Mouse (Mus musculus): ENCODE data around the gene Mgmt. TPM values are rescaled to one million over a fixed set of nuclear protein-coding genes. Genes with fewer than 3 reads are reported as not detected.

Mgmt gene
- polyA plus RNA-seq, 1 experiment from 2014 or later: 6.1 TPM

DNA sequence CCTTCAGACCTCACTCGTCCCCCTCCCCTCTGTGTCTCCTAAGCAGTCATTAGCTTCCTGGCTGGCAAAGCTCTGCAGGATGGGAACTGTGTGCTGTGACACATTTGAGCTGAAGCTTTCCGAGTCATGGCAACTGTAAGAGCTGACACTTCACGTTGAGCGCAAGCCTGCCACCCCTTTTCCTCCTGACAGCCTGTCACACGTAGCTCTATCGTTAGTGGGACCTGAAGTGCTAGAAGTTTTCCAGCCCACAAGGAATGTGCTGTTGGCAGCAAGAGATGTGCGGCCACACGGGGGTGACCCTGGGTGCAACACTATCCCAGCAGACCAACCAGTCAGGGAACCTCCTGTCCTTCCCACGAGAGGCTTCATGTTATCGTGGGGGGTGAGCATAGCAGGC, 51.3 kb downstream of the Mgmt start:
- WGBS: 54% methylated on average over 10 of the region's 10 CpGs
- no peak overlapping the region for H3K4me3 ChIP-seq
- no peak overlapping the region for H3K27ac ChIP-seq
- no peak overlapping the region for H3K4me2 ChIP-seq
- no peak overlapping the region for H3K9ac ChIP-seq
- H3K27me3 ChIP-seq: no peaks in the 10 kb centered on the region
- H3K4me1 ChIP-seq: peaks cover 10% of the 10 kb centered on the region
- H3K36me3 ChIP-seq: no peaks in the 10 kb centered on the region
- no peaks in the 10 kb centered on the region for H3K9me3 ChIP-seq
- ATAC-seq (ENCODE audit: insufficient number of reproducible peaks, low FRiP score, low TSS enrichment, low read depth): no peak

DNA sequence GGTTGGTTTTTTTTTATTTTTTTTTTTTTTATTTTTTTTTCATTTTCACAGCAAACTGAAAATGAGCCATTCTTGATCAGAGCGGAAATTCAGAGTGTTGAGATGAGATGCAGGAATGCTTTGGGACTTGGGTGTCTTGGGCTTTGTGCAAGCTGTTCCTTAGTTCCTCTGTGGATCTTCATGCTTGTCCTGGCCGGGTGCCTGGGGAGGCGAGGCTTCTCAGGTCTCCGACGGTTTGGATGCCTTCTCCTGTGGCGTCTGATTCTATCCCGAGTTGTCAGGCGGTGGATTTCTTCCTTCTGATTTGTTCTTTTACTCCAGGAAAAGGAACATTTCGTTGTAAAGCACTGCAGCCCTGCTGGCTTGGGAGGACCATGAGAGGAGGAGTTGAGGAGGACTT, 51.7 kb downstream of the Mgmt start:
- no peak overlapping the region for H3K9ac ChIP-seq
- ATAC-seq (ENCODE audit: insufficient number of reproducible peaks, low FRiP score, low TSS enrichment, low read depth): no peak
- H3K27ac ChIP-seq: peak overlapping the region; percentile 33; the same call in 1 of the 2 replicates
- H3K4me1 ChIP-seq: peaks cover 10% of the 10 kb centered on the region
- H3K4me3 ChIP-seq: no peak overlapping the region
- no peak overlapping the region for H3K4me2 ChIP-seq
- no peaks in the 10 kb centered on the region for H3K36me3 ChIP-seq
- no peaks in the 10 kb centered on the region for H3K9me3 ChIP-seq
- H3K27me3 ChIP-seq: no peaks in the 10 kb centered on the region
- WGBS: 60% methylated on average over 9 of the region's 9 CpGs

DNA sequence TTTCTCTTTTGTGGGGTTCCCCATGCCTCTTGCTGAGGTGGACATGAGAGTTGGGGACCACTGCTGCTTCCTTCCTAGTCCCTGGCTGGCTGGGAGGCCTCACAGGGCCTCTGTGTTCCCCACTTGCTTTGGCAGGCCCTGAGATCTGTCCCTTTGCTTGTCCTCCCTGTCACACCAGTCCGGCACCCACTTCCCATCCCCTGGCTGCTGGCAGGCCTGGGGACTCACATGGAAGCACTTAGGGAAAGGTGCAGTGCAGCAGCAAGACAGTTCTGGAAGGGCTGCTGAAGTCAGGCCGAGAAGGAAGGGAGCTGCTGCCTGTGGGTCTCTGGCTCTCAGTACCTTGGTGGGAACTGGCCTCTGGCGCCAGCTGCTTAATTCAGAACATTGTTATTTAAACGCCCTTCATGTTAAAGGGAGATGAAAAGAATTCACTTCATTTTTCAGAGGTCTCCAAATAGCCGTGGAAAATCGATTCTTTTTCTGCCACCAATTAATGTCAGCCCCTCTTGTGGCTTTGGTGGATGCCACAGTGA, 53.9 kb downstream of the Mgmt start:
- H3K9me3 ChIP-seq: no peaks in the 10 kb centered on the region
- peaks cover 18% of the 10 kb centered on the region for H3K4me1 ChIP-seq
- H3K27me3 ChIP-seq: no peaks in the 10 kb centered on the region
- no peak overlapping the region for H3K4me3 ChIP-seq
- no peak overlapping the region for H3K9ac ChIP-seq
- H3K4me2 ChIP-seq: no peak overlapping the region
- H3K36me3 ChIP-seq: no peaks in the 10 kb centered on the region
- WGBS: 42% methylated on average over 6 of the region's 6 CpGs
- no peak overlapping the region; the same call in 1 of the 2 replicates for H3K27ac ChIP-seq
- ATAC-seq (ENCODE audit: insufficient number of reproducible peaks, low FRiP score, low TSS enrichment, low read depth): no peak

DNA sequence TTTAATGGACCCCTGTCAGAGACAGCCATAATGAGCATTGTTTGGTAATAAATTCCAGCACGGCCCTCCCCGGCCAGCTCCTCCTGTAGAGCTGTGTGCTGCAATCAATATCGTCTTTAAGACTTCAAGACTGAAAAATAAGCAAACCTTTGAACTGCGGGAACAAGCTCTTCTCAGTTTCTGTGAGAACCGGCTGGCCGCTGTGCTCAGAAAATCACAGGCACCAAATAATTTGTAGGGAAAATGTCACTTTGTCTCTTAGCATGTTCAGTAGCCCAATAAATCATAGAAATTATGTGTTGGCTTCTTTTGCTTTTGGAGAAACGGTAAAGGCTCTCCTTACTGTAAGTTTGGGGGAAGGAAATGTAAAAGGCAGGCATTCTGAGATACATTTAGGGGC, 58.2 kb downstream of the Mgmt start:
- WGBS: 25% methylated on average over 7 of the region's 7 CpGs
- H3K9ac ChIP-seq: no peak overlapping the region
- ATAC-seq (ENCODE audit: insufficient number of reproducible peaks, low FRiP score, low TSS enrichment, low read depth): no peak
- H3K27me3 ChIP-seq: no peaks in the 10 kb centered on the region
- H3K4me3 ChIP-seq: no peak overlapping the region
- no peaks in the 10 kb centered on the region for H3K9me3 ChIP-seq
- no peak overlapping the region for H3K4me2 ChIP-seq
- no peaks in the 10 kb centered on the region for H3K36me3 ChIP-seq
- H3K27ac ChIP-seq: no peak overlapping the region
- H3K4me1 ChIP-seq: peaks cover 19% of the 10 kb centered on the region

DNA sequence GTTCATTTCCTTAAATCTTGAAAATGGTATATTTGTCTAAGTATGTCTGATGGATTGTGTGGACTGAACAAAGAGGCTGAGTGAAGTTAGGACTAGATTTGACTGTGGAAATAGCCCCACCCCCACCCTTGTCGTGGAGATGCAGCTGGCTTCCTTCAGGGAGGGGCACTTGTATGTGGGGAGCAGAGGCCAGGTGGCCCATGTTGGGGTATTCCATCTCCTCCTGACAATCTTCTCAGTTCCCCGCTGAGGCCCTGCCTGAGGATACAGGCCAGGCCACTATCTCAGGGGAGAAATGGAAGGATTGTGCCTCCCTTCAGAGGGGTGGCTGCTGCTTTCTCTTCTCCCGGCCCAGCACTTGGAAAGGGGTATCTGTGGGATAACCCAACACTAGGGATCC, 58.8 kb downstream of the Mgmt start:
- ATAC-seq (ENCODE audit: insufficient number of reproducible peaks, low FRiP score, low TSS enrichment, low read depth): no peak
- 45% methylated on average over 3 of the region's 3 CpGs for WGBS
- H3K27me3 ChIP-seq: no peaks in the 10 kb centered on the region
- no peaks in the 10 kb centered on the region for H3K9me3 ChIP-seq
- H3K4me1 ChIP-seq: peaks cover 16% of the 10 kb centered on the region
- no peak overlapping the region for H3K4me2 ChIP-seq
- H3K4me3 ChIP-seq: no peak overlapping the region
- no peak overlapping the region for H3K27ac ChIP-seq
- H3K9ac ChIP-seq: no peak overlapping the region
- no peaks in the 10 kb centered on the region for H3K36me3 ChIP-seq

DNA sequence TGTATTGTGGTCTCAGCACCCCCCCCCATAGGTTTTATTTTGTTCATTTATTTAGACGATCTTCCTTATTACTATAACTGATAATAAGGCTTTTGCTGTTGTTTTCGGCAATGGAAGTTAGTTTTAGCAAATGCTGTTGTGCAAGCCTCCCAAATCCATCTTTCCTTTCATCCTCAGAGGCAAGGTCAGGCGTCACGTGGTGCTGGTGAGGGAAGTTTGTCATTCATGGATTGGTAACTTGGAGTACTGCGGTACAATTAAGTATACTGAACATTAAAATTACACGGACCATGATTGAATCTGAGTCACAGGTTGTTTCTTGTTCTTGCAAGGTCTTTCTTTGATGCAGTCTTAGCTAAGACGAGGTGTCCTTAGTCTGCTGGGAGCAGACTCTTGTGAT, 77.9 kb downstream of the Mgmt start:
- no peaks in the 10 kb centered on the region for H3K36me3 ChIP-seq
- no peak overlapping the region for H3K4me2 ChIP-seq
- no peak overlapping the region for H3K9ac ChIP-seq
- no peaks in the 10 kb centered on the region for H3K9me3 ChIP-seq
- 94% methylated on average over 7 of the region's 7 CpGs for WGBS
- H3K27ac ChIP-seq: no peak overlapping the region
- no peak for ATAC-seq (ENCODE audit: insufficient number of reproducible peaks, low FRiP score, low TSS enrichment, low read depth)
- H3K27me3 ChIP-seq: no peaks in the 10 kb centered on the region
- 0 out of 2 replicates have a peak, but pooled peaks cover 4% of the 10 kb centered on the region for H3K4me1 ChIP-seq
- no peak overlapping the region for H3K4me3 ChIP-seq

DNA sequence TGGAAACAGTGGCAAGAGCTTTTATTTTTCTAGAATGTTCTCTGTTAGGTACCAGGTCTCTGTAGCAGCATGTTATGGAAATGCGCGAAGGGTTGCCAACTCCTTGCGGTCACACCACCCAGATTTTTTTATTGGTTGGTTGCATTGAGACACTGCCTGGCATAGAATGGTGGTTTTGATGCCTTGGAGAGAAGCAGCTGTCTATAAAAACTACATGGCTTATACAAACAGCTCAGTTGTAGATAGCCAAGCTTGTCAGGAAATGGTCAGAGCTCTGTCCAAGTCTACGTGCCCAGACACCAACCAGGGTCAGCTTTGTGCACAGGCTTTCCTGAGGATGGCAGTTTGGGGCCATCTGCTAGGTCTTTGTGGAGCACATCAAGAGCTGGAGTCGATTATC, 80.6 kb downstream of the Mgmt start:
- WGBS: 78% methylated on average over 5 of the region's 5 CpGs
- H3K4me2 ChIP-seq: no peak overlapping the region
- no peak overlapping the region for H3K27ac ChIP-seq
- ATAC-seq (ENCODE audit: insufficient number of reproducible peaks, low FRiP score, low TSS enrichment, low read depth): no peak
- H3K27me3 ChIP-seq: no peaks in the 10 kb centered on the region
- H3K9ac ChIP-seq: no peak overlapping the region
- no peaks in the 10 kb centered on the region for H3K9me3 ChIP-seq
- no peak overlapping the region for H3K4me3 ChIP-seq
- no peaks in the 10 kb centered on the region for H3K36me3 ChIP-seq
- 0 out of 2 replicates have a peak, but pooled peaks cover 4% of the 10 kb centered on the region for H3K4me1 ChIP-seq

DNA sequence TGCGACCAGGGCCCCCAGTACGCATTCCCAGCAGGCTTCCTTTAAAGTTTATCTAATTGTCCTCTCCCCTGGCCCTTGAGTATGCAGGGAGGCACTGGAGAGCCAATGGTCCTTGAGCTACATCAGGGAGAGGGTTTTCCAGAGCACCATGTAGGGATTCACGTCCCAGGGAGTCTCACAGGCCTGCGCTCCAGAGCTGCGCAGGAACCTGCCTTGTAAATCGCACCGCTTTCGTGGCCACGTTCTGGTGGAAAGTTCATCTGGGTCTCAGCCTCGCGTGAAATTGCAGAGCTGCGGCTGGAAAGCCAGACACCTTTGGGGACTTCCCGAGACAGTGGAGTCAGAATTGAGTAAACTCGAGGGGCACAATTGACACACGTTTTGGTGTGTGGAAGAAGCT, 103.0 kb downstream of the Mgmt start:
- H3K9me3 ChIP-seq: no peaks in the 10 kb centered on the region
- peaks cover 5% of the 10 kb centered on the region; the same call in 1 of the 2 replicates for H3K4me1 ChIP-seq
- H3K27me3 ChIP-seq: 0 out of 2 replicates have a peak, but pooled peaks cover 6% of the 10 kb centered on the region
- ATAC-seq (ENCODE audit: insufficient number of reproducible peaks, low FRiP score, low TSS enrichment, low read depth): no peak
- no peaks in the 10 kb centered on the region for H3K36me3 ChIP-seq
- no peak overlapping the region for H3K9ac ChIP-seq
- H3K4me3 ChIP-seq: no peak overlapping the region
- H3K27ac ChIP-seq: no peak overlapping the region
- 68% methylated on average over 15 of the region's 15 CpGs for WGBS
- no peak overlapping the region for H3K4me2 ChIP-seq

DNA sequence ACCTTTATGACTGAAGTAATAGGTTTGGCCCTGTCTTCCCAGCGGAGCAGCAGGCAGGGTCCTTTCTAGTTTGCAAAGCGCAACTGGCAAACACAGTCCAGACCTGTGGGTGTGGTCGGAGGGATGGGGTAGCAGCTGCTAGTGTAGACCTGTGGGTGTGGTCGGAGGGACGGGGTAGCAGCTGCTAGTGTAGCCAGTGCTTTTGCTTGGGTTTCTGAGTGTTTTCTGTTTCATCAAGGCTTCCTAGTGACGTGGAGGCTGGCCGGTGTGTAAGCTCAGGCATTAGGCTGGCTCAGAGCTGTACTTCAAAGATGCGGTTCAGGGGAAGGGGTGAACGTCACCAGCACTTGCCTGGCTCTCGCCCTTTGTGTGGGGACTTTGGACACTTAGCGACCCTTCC, 106.3 kb downstream of the Mgmt start:
- H3K27me3 ChIP-seq: peaks cover 9% of the 10 kb centered on the region; the same call in 1 of the 2 replicates
- no peak overlapping the region for H3K4me3 ChIP-seq
- H3K36me3 ChIP-seq: no peaks in the 10 kb centered on the region
- ATAC-seq (ENCODE audit: insufficient number of reproducible peaks, low FRiP score, low TSS enrichment, low read depth): no peak
- no peaks in the 10 kb centered on the region for H3K9me3 ChIP-seq
- peaks cover 14% of the 10 kb centered on the region; the same call in 1 of the 2 replicates for H3K4me1 ChIP-seq
- 57% methylated on average over 11 of the region's 11 CpGs for WGBS
- no peak overlapping the region for H3K27ac ChIP-seq
- H3K4me2 ChIP-seq: no peak overlapping the region
- H3K9ac ChIP-seq: no peak overlapping the region

DNA sequence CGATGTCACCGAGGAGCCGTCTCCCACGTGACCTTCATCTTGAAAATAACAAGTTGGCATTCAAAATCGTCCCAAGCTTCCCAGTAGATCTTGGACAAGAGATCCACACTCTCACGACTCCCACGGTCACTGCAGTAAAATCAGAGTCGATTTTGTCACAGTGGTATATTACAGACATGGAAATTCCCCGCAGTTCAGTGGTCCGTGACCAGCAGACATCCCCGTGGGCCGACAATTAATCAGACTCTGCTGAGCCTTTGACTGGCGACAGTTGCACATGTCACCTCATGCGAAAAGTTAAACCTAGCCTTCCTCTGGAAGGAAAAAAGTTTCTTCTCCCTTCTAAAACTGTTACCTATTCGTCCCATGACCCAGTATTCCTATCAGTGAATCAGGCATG, 106.8 kb downstream of the Mgmt start:
- 74% methylated on average over 15 of the region's 15 CpGs for WGBS
- H3K9ac ChIP-seq: no peak overlapping the region
- peaks cover 9% of the 10 kb centered on the region; the same call in 1 of the 2 replicates for H3K27me3 ChIP-seq

DNA sequence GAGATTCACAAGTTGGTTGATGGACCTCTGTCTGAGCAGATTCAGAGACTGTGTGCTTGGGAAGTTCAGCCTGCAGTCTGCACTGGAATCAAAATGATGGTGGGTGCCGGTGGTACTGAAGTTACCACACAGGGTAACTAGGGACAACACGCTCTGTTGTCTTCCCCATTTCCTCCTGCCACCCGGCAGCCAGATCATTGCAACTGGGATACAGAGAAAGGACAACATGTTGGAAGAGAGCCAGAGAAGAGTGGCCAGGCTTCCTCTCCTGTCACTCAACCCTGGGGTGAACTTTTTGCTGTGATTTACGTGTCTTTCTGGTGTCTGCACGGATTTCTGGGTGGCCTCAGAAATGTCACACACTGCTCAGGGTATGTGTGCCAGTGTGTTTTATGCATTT, 107.4 kb downstream of the Mgmt start:
- no peaks in the 10 kb centered on the region for H3K36me3 ChIP-seq
- H3K4me3 ChIP-seq: no peak overlapping the region
- no peak overlapping the region for H3K9ac ChIP-seq
- H3K27me3 ChIP-seq: peaks cover 10% of the 10 kb centered on the region; the same call in 1 of the 2 replicates
- H3K9me3 ChIP-seq: no peaks in the 10 kb centered on the region
- 46% methylated on average over 5 of the region's 5 CpGs for WGBS
- no peak for ATAC-seq (ENCODE audit: insufficient number of reproducible peaks, low FRiP score, low TSS enrichment, low read depth)
- no peak overlapping the region for H3K27ac ChIP-seq
- peaks cover 14% of the 10 kb centered on the region; the same call in 1 of the 2 replicates for H3K4me1 ChIP-seq
- H3K4me2 ChIP-seq: no peak overlapping the region

More for the DNA sequence above, 106.8 kb downstream of the Mgmt start:
- Histone ChIP-seq H3K4me3 (no peak overlapping the region), H3K4me1 (peaks cover 14% of the 10 kb centered on the region; the same call in 1 of the 2 replicates), H3K4me2 (no peak overlapping the region), H3K27ac (no peak overlapping the region), H3K36me3 (no peaks in the 10 kb centered on the region), H3K9me3 (no peaks in the 10 kb centered on the region)
- no peak for ATAC-seq (ENCODE audit: insufficient number of reproducible peaks, low FRiP score, low TSS enrichment, low read depth)

DNA sequence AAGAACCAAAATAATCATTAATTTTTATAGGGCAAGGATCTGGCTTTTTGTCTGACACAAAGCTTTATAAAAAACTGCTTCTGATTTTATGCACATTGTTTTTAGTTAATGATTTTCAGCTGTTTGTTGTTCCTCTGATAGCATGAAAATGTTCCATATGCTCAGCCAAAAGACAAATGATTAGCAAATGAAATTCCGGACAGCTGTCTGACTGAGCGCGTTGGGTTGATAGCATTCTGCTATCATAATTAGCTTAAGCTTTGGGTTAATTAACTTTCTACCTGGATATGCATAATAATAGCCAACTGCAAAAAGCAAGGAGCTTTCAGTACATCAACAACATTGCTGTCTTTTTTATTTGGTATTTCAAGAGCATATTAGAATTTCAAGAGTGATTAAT, 108.0 kb downstream of the Mgmt start:
- Histone ChIP-seq H3K4me2 (no peak overlapping the region), H3K4me3 (no peak overlapping the region), H3K36me3 (no peaks in the 10 kb centered on the region), H3K27me3 (peaks cover 13% of the 10 kb centered on the region; the same call in 1 of the 2 replicates), H3K4me1 (peaks cover 14% of the 10 kb centered on the region; the same call in 1 of the 2 replicates), H3K9ac (no peak overlapping the region), H3K27ac (no peak overlapping the region), H3K9me3 (no peaks in the 10 kb centered on the region)
- ATAC-seq (ENCODE audit: insufficient number of reproducible peaks, low FRiP score, low TSS enrichment, low read depth): no peak
- 61% methylated on average over 3 of the region's 3 CpGs for WGBS

Data from limb, embryonic 15.5 days (tissue).